Mouse (Mus musculus) regulatory T cell (primary cell): ENCODE results near the gene Elmo1.

Experiments
- in situ Hi-C: fragments of 300-600 bp; cut with MboI, MseI; formaldehyde crosslinking; loops from one replicate; pipeline ENCODE4 v1.15.1; 2025; ENCODE audit warnings: high pct_unique_total_duplicates

Gene Elmo1

DNA sequence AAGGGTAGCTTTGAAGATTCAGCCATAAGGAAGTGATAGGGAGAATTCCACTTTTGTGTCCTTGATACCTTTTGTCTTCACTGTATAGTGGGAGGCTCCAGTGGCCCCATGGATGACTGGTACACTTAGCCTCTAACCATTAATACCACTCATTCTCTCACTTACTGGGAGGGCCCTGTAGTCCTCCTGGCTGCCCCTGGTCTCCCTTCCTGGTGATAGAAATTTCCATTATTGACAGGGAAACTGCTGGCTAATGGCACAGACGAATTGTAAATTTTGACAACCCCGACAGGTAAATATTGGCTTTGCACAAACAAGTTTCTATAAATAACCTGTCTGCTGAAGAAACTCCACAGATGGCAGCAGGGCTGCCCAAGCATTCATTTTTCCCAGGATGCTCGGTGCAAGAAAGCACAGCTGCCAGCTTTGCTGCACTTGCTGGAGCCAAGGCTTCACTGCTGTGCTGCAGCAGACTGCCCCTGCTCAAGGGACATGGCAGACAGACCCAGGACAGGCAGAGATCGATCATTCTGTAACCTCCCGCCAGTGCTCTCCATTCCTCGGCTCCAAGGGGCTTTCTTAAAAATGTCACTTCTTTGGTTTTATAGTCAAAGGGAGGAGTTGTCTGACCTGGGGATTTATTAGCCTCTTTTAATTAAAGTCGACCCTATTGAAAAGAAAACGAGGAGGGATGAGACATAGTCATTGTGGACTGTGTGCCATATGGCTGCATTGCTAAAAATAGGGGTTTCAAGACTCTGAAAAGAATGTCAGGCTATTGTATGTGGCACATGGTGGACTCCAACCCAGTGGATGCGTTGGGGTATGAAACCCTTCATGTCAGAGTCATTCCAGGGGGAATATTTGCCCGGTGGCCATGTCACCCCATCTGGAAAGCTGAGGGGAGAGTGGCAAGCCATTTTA, 422.2 kb downstream of the Elmo1 start:
- in situ Hi-C loops, result no loop called here

DNA sequence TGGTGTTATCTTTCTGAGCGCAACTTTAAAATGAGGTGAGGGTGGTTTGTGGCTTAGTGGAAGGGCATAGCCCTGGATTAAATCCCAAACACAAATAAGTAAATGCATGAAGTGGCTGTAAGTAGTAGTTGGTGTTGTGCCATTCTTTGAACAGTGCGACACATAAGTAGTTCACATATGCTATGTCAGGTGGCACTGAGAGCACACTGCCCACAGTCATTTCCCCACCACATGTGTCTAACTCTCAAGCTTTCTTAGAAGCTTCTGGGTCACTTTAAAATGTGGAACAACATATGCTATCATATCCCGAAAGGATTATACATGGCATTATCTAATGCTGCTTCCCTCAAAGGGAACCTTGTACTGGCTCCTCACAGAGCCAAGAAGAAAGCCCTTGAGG, 424.3 kb downstream of the Elmo1 start:
- in situ Hi-C loops, result no loop called here

DNA sequence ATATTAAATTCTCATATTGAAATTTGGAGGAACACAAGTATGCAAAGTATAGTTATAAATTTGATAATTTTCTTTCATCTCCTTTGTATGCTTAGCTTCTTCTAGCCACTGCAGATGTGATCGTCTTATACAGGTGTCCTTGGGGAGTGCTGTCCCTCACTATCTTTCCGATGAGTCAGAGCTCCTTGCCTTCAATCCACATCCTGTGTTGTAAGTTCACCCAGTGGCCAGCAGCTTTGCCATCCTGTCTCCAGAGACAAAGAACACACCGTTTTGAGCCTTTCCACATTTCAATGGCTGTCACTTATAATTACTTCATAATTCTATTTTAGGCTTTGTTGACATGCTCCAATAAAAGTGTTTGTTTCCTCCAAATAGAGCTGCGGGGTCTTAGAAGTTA, 425.7 kb downstream of the Elmo1 start:
- in situ Hi-C loops, result no loop called here

DNA sequence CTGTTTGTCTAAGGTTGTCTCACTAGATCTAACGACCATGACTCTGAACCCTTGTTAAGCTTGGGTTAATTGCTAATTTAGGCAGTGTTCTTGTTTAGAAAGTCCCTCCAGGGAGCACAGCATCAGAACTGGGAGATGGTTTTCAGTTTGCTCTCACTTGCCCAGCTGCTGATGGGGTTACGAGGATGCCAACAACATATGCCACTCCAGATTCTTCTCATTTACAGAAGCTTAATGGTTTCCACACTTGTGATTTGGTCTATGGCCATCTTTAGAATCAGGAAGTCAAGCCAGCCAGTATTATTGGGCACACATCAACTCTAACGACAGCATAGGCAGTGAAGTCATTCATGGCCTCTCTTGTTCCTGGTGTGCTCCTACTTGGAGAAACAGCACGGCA, 427.3 kb downstream of the Elmo1 start:
- in situ Hi-C loops, result no loop called here

DNA sequence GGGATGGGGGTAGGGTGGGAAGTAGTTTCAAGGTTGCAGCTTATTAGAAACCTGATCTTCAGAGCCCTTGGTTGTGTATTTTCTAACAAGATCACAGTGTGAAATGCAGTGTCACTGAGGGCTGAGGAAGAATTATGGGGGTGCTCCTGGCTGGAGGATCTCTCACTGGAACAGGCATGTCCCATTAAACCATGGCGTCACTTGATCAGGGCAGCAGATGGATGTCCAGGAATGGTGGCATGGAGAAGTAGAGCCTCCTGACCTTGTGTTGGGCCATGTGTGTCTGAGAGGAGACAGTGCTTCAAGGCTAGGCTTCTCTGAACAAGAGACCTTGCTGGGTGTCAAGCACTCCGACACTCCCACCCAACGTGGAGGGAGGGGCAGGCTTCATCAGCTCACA, 431.1 kb downstream of the Elmo1 start:
- in situ Hi-C loops, result no loop called here

DNA sequence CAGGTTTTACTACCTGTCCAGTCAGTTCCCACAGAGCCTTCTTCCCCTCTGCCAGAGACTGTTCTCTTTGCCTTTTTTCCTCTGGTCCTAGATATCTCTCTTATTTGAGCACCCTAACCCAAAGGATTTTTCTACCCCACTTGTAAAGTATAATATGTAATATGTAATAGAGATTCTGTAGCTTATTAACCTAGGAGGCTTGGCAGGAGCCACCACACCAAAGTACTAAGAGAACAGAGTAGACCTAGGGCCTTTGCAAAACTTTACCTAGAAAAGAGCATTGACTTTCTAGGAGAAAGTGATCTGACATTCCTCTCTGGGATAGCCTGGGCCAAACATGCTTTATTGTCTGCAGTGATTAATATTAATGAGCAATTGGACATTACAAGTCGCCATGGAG, 433.3 kb downstream of the Elmo1 start:
- in situ Hi-C loops, result no loop called here

DNA sequence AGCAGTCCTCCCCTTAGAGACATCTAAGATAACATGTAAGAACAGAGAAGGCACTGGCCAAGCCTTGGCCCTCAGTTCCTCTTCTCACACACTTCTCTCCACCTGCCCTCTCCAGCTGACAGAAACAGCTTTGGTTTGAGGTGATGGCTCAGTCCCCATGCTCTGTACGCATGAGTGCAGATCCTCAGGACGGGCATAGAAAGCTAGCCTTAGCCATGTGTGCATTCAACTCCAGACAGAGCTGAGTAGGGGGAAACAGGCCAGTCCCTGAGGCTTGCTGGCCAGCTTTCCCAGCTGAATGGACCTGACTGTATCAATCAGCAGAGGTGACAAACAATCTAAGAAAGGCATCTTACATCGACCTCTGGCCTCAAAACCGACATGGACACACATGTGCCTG, 435.4 kb downstream of the Elmo1 start:
- in situ Hi-C loops, result no loop called here

DNA sequence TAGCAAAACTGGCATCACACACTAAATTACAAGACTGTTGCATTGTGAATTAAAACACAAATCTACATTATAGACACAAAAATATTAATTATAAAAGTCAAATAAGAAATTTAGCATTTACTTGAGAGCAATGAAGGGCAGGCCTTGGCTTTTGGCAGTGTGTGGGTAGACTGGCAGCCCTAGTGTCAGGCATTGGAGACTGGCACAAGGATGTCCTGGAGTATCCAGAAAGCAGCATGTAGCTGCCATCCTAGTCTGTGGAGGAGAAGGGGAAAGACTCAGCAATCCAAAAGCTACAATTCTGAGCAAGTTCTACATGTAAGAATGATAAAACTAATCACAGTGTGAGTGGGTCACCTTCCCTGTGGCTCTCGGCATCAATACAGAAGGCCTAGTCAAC, 446.7 kb downstream of the Elmo1 start:
- in situ Hi-C loops, result no loop called here

DNA sequence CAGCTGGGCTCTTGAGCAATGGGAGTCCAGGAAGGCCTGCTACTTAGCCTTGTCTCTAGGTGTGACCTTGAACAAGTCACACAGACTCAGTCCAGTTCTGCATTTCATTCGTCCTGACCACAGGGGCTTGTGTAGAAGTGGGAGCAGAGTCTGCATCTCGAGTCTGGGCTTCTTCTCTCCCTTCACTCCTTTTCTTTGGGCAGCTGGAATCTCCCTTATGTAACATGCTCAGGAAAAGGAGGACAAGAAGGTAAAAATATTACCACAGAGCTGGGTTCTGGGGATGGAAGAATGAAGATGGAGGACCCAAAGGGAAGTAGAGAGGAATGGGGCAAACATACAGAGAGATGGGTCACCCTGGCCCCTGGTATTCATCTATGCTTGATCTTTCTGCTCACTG, 447.1 kb downstream of the Elmo1 start:
- in situ Hi-C loops, result no loop called here

DNA sequence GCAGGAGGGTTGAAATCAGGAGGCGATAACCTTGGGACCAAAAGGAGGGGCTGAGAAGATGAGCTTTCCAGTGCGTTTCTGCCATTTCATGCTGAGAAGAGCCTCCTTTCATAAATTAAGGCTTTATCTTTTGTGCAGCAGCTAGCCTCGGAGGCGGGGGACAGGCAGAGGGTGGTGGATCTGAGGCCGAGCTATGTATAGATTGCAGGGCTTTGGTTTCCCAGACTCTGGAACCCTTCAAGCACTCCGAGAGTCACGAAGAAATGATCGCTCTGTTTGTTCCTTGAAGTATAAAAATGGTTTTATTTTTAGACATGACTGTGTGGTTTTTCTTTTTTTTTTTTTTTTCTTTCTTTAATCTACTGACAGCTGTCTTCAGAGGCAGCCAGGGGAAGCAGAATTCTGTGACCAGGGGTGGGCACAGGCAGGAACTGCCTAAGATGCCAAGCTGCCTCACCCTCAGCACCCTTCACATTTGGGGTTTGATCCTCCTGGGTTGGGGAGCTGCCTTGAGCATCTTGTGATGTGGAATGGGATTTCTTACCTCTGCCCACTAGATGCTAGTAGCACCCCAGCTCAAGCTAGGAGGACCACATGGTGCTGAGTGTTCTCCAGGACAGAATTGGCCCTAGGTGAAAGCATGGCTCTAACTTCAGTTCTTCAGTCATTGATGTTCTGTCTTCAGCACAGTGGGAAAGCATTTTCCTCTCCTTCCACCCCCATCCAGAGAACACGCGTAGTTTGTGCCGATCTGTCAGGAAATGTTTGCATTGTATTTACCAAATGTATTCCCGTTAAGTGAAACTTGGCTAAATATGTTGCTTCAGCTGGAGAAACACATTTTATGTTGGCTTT, 448.0 kb downstream of the Elmo1 start:
- in situ Hi-C loops, result no loop called here

DNA sequence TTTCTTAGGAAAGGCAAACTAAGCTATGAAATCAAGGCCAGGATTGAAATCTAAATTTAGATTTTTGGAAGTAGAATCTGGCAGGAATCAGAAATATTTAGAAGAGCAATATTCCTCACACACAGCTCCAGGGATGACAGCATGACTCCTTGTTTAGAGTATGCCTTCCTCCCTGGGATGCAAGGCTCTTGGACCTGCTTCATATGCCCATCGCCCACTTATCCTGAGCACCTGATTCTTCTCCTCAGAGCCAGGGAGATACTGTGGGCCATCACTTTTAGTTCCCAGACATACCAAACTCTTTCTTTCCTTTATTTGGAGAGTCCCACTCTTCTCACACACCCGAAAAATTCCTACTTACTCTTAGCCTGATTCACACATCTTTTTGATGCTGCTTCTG, 449.2 kb downstream of the Elmo1 start:
- in situ Hi-C loops, result no loop called here

DNA sequence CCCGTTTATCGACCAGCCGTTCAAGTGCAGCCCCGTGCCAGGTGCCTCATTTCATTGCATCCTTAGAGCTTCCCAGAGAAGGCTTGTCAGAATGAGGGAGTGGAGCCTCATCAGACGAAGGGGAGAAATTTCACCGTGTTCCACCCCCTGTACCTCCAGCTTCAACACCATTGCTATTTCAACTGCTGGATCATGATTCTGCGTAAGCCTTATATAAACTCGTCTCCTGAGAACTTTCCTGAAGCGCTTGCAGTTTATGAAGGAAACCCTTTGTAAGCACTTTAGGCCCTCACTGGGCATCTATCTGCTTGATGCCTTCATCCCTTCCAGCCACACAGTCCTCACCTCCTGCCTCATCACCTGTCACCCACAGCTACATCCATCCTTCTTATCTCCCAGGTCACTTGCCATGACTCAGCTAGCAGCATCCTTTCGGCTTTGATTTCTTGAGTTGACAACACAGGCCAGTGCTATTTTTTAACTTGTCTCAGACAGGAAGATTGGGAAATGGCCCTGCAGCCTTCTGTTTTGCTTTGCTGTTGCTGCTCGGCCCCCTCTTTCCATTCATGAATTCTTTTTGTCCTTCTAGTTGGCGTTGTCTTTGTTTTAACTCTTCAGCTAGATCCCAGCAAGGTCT, 456.3 kb downstream of the Elmo1 start:
- in situ Hi-C loops, result no loop called here

DNA sequence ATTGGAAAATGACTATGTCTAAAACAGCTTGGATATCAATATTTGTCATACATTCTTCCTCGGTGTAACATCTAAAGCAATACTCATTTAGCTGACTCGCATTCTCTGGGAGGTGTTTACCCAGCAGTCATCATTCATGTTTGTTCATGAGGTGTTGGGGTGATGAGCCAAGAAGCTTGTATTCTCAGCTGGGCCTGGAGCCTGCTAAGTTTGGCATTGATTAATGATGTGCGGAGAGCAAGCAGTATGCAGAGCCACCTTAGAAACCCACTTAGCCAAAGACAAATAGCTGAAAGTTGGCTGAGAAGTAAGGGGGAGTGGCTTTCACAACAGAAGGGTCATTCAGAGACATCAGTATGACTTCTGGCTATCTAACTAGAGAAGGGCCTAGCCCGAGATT, 459.6 kb downstream of the Elmo1 start:
- in situ Hi-C loops, result no loop called here

DNA sequence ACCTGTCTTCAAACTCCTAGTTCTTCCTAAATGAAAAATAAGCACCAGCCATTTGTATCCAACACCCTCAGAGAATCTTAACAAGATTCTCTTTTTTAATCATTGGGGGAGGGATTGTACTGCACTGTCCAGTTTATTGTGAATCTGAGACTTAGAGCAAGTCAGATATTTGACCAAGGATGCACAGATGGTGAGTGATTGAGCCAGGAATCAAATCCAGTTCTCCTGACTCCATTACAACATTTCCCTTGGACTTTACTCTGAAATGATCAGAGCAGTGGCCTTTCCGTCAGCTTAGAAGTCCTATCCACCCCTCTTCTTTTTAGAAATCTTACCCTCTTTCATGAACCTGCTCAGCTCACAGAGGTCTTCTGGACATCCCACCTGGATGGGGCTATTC, 461.2 kb downstream of the Elmo1 start:
- in situ Hi-C loops, result no loop called here

DNA sequence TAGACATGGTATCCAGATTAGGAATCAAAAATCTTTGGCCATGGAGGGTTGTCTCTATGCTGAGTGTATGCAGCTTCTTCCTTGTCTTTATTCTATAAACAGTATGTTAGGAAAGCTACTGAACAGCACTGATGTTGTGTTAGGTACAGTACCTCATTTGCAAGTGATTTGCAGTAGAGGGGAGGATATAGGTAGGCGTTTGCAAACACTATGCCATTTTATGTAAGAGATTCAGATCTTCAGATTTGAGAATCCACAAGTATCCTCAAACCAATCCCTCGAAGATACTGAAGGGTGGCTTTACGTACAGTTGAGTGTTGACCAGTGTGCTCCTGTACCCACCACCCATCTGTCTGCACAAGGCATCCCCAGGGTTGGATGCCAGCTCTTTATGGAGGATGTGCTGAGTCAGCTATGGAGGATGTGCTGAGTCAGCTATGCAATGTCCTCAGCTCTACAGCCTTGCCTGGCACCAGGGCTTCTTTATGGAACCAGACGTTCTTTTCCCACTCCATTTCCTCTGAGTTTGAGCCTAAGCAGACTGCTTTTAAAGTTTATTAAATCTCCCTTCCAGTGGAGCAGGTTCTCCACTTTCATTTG, 465.6 kb downstream of the Elmo1 start:
- in situ Hi-C loops, result no loop called here

DNA sequence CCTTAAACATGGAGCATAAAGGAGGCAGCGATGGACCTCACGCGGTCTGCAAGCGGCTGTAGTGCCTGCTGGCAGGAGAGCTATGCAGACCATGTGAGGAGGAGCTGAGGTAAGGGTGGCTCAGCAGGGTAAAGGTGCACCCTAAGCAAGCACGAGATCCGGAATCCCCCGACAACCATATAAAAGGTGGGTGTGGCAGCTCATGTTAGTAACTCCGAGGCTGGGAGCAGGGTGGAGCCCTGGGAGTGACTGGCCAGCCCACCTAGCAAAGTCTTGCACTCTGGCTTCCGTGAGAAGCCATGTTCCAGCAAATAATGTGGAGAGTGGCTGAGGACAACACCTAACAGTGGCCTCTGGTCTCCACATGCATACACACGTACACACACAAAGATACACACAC, 466.3 kb downstream of the Elmo1 start:
- in situ Hi-C loops, result no loop called here

DNA sequence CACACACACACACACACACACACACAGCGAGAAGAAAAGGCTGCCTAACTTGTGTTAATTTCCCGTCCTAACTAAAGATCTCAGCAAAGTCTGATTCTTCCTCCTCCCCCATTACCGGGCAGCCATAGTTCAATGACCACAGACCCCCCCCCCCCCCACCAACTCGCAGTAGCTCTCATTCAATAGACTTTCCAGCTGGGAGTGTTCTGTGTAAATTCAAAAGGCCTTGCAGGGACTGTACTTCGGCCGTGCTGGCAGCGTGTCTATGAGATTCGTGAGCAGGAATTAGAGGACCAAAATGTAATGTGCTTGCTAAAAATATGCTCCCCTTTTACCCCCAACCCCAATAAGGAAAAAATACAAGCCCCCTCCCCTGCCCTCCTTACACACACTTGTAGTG, 466.8 kb downstream of the Elmo1 start:
- in situ Hi-C loops, result no loop called here

DNA sequence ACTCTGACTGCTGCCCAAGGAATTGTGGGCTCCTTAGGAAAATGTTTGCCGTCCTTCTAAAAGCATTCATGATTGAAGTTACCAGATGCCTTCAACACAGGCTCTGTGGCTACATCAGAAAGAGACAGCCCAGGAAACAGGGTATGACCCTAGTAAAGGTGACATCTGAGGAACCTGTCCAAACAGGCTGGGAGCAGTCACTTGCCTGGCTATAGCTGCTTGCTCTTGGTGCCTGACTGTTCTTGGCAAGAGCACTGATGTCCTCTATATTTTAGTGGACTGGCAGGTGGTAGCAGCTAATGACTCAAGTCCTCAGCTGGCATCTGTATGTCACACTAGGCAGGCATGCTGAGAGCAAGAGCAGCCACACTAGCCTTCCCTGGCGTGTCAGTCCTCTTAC, 468.0 kb downstream of the Elmo1 start:
- in situ Hi-C loops, result no loop called here

DNA sequence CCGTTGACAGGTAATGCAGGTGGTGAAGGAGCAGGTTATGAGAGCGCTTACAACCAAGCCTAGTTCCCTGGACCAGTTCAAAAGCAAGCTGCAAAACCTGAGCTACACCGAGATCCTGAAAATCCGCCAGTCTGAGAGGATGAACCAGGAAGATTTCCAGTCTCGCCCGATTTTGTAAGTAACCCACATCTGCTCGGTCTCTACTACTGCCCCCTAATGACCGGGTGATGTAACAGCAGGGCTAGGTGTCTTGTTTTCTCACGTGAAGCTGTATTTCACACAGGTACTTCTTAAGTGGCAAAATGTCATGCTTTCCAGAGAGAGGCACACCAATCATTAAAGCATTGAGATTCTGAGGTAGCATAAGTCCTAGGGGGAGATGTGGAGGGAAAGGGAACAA, 474.0 kb downstream of the Elmo1 start:
- in situ Hi-C loops, result no loop called here

DNA sequence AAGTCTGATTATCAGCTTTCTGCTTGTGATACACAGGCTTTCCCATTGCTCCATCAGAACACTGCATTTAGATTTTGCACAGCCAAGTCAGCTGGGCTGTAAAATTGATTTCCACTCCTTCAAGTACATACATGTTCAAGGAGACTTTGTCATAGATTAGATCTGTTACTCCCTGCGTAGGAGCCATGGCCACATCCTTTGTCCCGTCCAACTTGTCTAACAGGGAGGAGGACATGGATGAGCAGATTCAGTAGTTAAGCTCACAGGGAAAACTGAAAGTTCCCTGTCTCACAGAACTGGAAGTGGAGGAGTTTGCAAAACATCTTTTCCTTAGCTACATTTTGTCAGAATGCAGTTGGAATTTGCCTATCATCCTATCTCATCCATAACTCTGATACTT, 484.8 kb downstream of the Elmo1 start:
- in situ Hi-C loops, result loop anchor here (10.0 kb wide), 1 partner anchor 260 kb away; no protein-coding TSS in a partner anchor

DNA sequence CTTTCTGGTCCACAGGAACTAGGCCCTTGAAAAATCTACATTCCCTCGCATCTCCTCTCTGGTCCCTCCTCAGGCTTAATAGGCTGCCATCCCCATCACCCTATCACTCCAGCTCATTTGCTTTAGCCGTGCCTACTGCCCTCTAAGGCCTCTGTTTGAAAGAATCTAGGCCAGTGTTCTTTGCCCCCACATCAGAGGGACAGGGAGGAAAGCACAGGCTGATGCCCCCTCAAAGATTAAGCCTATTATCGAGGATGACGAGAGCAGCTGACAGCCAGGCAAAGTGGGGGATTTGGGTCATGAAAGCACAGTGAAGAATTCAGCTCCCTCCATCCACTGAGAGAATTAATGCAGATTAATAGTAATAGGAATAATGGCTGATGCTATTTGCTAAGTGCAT, 495.5 kb downstream of the Elmo1 start:
- in situ Hi-C loops, result no loop called here

DNA sequence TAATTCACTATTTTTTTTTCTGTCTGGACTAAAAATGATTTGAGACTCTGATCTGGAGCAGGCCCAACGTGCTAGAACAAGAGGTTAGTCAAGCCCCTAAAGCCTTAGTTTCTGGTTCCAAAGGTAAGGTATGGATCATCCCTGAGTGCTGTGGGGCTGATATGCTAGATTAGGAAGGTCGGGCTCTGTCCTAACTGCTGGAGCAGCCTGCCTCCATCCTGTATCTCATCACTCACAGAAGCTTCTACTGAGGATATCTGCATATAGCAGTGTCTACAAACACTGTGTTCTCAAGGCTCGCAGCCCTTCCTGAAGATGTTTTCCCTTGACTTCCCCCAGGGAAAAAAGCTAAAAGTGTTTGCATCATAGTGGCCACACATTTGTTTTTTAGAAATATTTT, 496.1 kb downstream of the Elmo1 start:
- in situ Hi-C loops, result no loop called here
